In genomic region chr10:80146568-80147011, GRCm38 (mm10) we compare ENCODE assay signal across 8 mouse cellular contexts. TPM values are rescaled to one million over a fixed set of nuclear protein-coding genes. Genes with fewer than 3 reads are reported as not detected.
DNase-seq lines count a peak whose midpoint lies in the region; ATAC-seq lines count a peak whose summit lies in the region.

No protein-coding gene starts in this region.

- H3K9me3 ChIP-seq in midbrain, embryonic 13.5 days, result no peaks in the 10 kb centered on the region
- no peaks in the 10 kb centered on the region for H3K9me3 ChIP-seq in midbrain, embryonic 14.5 days (ENCODE audit: control insufficient read depth, low read length)
- H3K9me3 ChIP-seq in neural tube, embryonic 15.5 days (replicated peaks), result no peaks in the 10 kb centered on the region

- no peaks in the 10 kb centered on the region for H3K27me3 ChIP-seq in midbrain, embryonic 13.5 days
- no peaks in the 10 kb centered on the region for H3K27me3 ChIP-seq in midbrain, embryonic 14.5 days (ENCODE audit: control insufficient read depth, insufficient read depth, low read length)
- H3K27me3 ChIP-seq in neural tube, embryonic 15.5 days (replicated peaks), result no peaks in the 10 kb centered on the region

- H3K9ac ChIP-seq in midbrain, embryonic 13.5 days (replicated peaks), result peak overlapping the region; percentile 24; the same call in 1 of the 2 replicates
- no peak overlapping the region for H3K9ac ChIP-seq in midbrain, embryonic 14.5 days (replicated peaks; ENCODE audit: low read length)
- H3K9ac ChIP-seq in neural tube, embryonic 15.5 days (replicated peaks), result peak overlapping the region; percentile 15; the same call in 1 of the 2 replicates

- intact Hi-C loops in gastrocnemius, postnatal 14 days (cut with DNase I; ENCODE audit: low total_unique reads), result no loop called here

- 74% methylated on average over 4 of the region's 4 CpGs for WGBS in midbrain, embryonic 13.5 days
- 70% methylated on average over 4 of the region's 4 CpGs for WGBS in midbrain, embryonic 14.5 days
- 82% methylated on average over 4 of the region's 4 CpGs for WGBS in neural tube, embryonic 15.5 days

- DNase-seq in adrenal gland, adult (ENCODE audit: inconsistent age in 2 of 2, low spot score in 1 of 2), result peak; percentile 54 to 78
- no peak for DNase-seq in adrenal gland, postnatal 25 days
- no peak for DNase-seq in midbrain, embryonic 14.5 days
- peak; percentile 71 for DNase-seq in kidney, adult 18-20 months
- DNase-seq in gastrocnemius, postnatal 14 days, result no peak
- no peak for DNase-seq in right cerebral cortex, postnatal 25 days

- peaks cover 55% of the 10 kb centered on the region for H3K4me1 ChIP-seq in midbrain, embryonic 13.5 days (replicated peaks)
- peaks cover 6% of the 10 kb centered on the region for H3K4me1 ChIP-seq in midbrain, embryonic 14.5 days (ENCODE audit: control insufficient read depth, insufficient read depth, low read length)
- H3K4me1 ChIP-seq in neural tube, embryonic 15.5 days, result peaks cover 60% of the 10 kb centered on the region

- H3K4me3 ChIP-seq in midbrain, embryonic 13.5 days (replicated peaks), result no peak overlapping the region
- H3K4me3 ChIP-seq in midbrain, embryonic 14.5 days (replicated peaks; ENCODE audit: low read depth, low read length), result no peak overlapping the region
- no peak overlapping the region for H3K4me3 ChIP-seq in neural tube, embryonic 15.5 days (replicated peaks)

- H3K27ac ChIP-seq in midbrain, embryonic 13.5 days, result peak overlapping the region; percentile 100; the same call in 1 of the 2 replicates
- H3K27ac ChIP-seq in midbrain, embryonic 14.5 days (replicated peaks; ENCODE audit: low read depth, low read length), result no peak overlapping the region
- peak overlapping the region; percentile 100; the same call in 1 of the 2 replicates for H3K27ac ChIP-seq in neural tube, embryonic 15.5 days (replicated peaks)

- no peak for ATAC-seq in midbrain, embryonic 13.5 days
- no peak for ATAC-seq in midbrain, embryonic 14.5 days (ENCODE audit: low FRiP score, low TSS enrichment)
- ATAC-seq in neural tube, embryonic 15.5 days (ENCODE audit: low FRiP score), result no peak

- peak overlapping the region; percentile 7; the same call in 1 of the 2 replicates for H3K4me2 ChIP-seq in midbrain, embryonic 13.5 days (replicated peaks)
- no peak overlapping the region for H3K4me2 ChIP-seq in midbrain, embryonic 14.5 days (ENCODE audit: low read length)
- no peak overlapping the region for H3K4me2 ChIP-seq in neural tube, embryonic 15.5 days

- peaks cover 37% of the 10 kb centered on the region for H3K36me3 ChIP-seq in midbrain, embryonic 13.5 days
- H3K36me3 ChIP-seq in midbrain, embryonic 14.5 days (ENCODE audit: control insufficient read depth, insufficient read depth, low read length), result peaks cover 34% of the 10 kb centered on the region
- peaks cover 25% of the 10 kb centered on the region for H3K36me3 ChIP-seq in neural tube, embryonic 15.5 days

RNA-seq across cellular contexts. Expression of gene Midn, which starts 1.5 kb away (rescaled TPM):
- 74.1 and 97.4 TPM in 2 replicates for total RNA-seq in adrenal gland, postnatal 25 days (2021)
- polyA plus RNA-seq in midbrain, embryonic 13.5 days (2015; fragmentation: Nextera tagmentation; extraction: Ambion mirVana), result 35.9 and 40.6 TPM in 2 replicates
- 62.6 and 65.6 TPM in 2 replicates for polyA plus RNA-seq in midbrain, embryonic 14.5 days (2014; fragmentation: Nextera tagmentation; extraction: Ambion mirVana)
- 19.4 and 20.5 TPM in 2 replicates for polyA plus RNA-seq in neural tube, embryonic 15.5 days (2015; fragmentation: Nextera tagmentation; extraction: Ambion mirVana)
- 10 to 100 TPM; 40.3 to 43.6 TPM for total RNA-seq in gastrocnemius, postnatal 14 days (2021)

RNA-seq across cellular contexts. Expression of gene Cbarp, which starts 6.0 kb away (rescaled TPM):
- total RNA-seq in adrenal gland, postnatal 25 days (2021), result 45.4 and 67.9 TPM in 2 replicates
- 40.6 and 45.3 TPM in 2 replicates for polyA plus RNA-seq in midbrain, embryonic 13.5 days (2015; fragmentation: Nextera tagmentation; extraction: Ambion mirVana)
- polyA plus RNA-seq in midbrain, embryonic 14.5 days (2014; fragmentation: Nextera tagmentation; extraction: Ambion mirVana), result 78.9 and 101 TPM in 2 replicates
- polyA plus RNA-seq in neural tube, embryonic 15.5 days (2015; fragmentation: Nextera tagmentation; extraction: Ambion mirVana), result 91.9 and 93.0 TPM in 2 replicates
- total RNA-seq in gastrocnemius, postnatal 14 days (2021), result 1 to 10 TPM; 1.6 TPM

RNA-seq across cellular contexts. Expression of gene Atp5d, which starts 8.2 kb away (rescaled TPM):
- total RNA-seq in adrenal gland, postnatal 25 days (2021), result 460 and 592 TPM in 2 replicates
- polyA plus RNA-seq in midbrain, embryonic 13.5 days (2015; fragmentation: Nextera tagmentation; extraction: Ambion mirVana), result 391 and 394 TPM in 2 replicates
- polyA plus RNA-seq in midbrain, embryonic 14.5 days (2014; fragmentation: Nextera tagmentation; extraction: Ambion mirVana), result 407 and 480 TPM in 2 replicates
- polyA plus RNA-seq in neural tube, embryonic 15.5 days (2015; fragmentation: Nextera tagmentation; extraction: Ambion mirVana), result 553 and 558 TPM in 2 replicates
- total RNA-seq in gastrocnemius, postnatal 14 days (2021), result 100 to 1,000 TPM; 657 to 736 TPM

RNA-seq across cellular contexts. Expression of gene Cirbp, which starts 19.2 kb away (rescaled TPM):
- total RNA-seq in adrenal gland, postnatal 25 days (2021), result 49.9 and 142 TPM in 2 replicates
- polyA plus RNA-seq in midbrain, embryonic 13.5 days (2015; fragmentation: Nextera tagmentation; extraction: Ambion mirVana), result 354 and 412 TPM in 2 replicates
- polyA plus RNA-seq in midbrain, embryonic 14.5 days (2014; fragmentation: Nextera tagmentation; extraction: Ambion mirVana), result 295 and 421 TPM in 2 replicates
- 284 and 345 TPM in 2 replicates for polyA plus RNA-seq in neural tube, embryonic 15.5 days (2015; fragmentation: Nextera tagmentation; extraction: Ambion mirVana)
- 10 to 100 TPM; 41.4 to 41.5 TPM for total RNA-seq in gastrocnemius, postnatal 14 days (2021)

RNA-seq across cellular contexts. Expression of gene 1600002K03Rik, which starts 26.2 kb away (rescaled TPM):
- total RNA-seq in adrenal gland, postnatal 25 days (2021), result 15.6 and 16.7 TPM in 2 replicates
- 11.9 and 14.5 TPM in 2 replicates for polyA plus RNA-seq in midbrain, embryonic 13.5 days (2015; fragmentation: Nextera tagmentation; extraction: Ambion mirVana)
- 5.7 and 9.9 TPM in 2 replicates for polyA plus RNA-seq in midbrain, embryonic 14.5 days (2014; fragmentation: Nextera tagmentation; extraction: Ambion mirVana)
- polyA plus RNA-seq in neural tube, embryonic 15.5 days (2015; fragmentation: Nextera tagmentation; extraction: Ambion mirVana), result 13.5 and 14.3 TPM in 2 replicates
- 1 to 10 TPM; 3.3 to 4.2 TPM for total RNA-seq in gastrocnemius, postnatal 14 days (2021)

Comparison
In these comparisons a context has a peak if more than half of its experiments do, and no peak if none do; other contexts are left out.
1. DNase-seq: peak in adrenal gland, adult (2 of 2) and kidney, adult 18-20 months (single experiment); none in adrenal gland, postnatal 25 days (single experiment), midbrain, embryonic 14.5 days (single experiment), gastrocnemius, postnatal 14 days (single experiment) and right cerebral cortex, postnatal 25 days (single experiment).